In genomic region chr6:78757619-78758018, GRCm38 (mm10) we compare ENCODE assay signal across 17 mouse cellular contexts.
DNase-seq lines count a peak whose midpoint lies in the region; TF ChIP-seq lines count a peak whose summit lies in the region.
"Had no signal": no experiment of that assay in that cellular context is flagged by ENCODE, and none has a peak within 500 bp of the region (broad histone marks: within the 10 kb centered on the region; RNA-seq: fewer than 3 reads in every experiment).

No protein-coding gene starts in this region.

- no peaks in the 10 kb centered on the region for H3K27me3 ChIP-seq in limb, embryonic 10.5 days (ENCODE audit: low read depth, poor library complexity, severe bottlenecking)
- H3K27me3 ChIP-seq: heart, embryonic 15.5 days; liver, embryonic 13.5 days; megakaryocyte, embryonic 14.5 days had no signal

- DNase-seq in kidney, postnatal 10 days: peak; percentile 5
- no peak for DNase-seq in kidney, postnatal 14 days
- DNase-seq in thymus, postnatal 4 days: peak; percentile 5
- no peak for DNase-seq in thymus, postnatal 10 days (ENCODE audit: low spot score in 2 of 2)
- DNase-seq in brain, embryonic 14.5 days (ENCODE audit: low read depth): no peak
- no peak for DNase-seq in layer of hippocampus, adult 11-12 months (ENCODE audit: low spot score)
- DNase-seq in limb, embryonic 10.5 days (ENCODE audit: low spot score): no peak
- DNase-seq: adrenal gland, postnatal 25 days; cerebellum, adult 9-11 months; heart, adult 11 months; left cerebral cortex, postnatal 4 days; liver, embryonic 13.5 days; lung, postnatal 10 days; right cerebral cortex, postnatal 25 days had no signal

- no peak for TF ChIP-seq POLR2A in brain, embryonic 14.5 days (IDR thresholded peaks at IDR 0.05; ENCODE audit: borderline replicate concordance, extremely low read depth, insufficient read depth, insufficient read length, poor library complexity, severe bottlenecking)

- no peak overlapping the region for H3K4me3 ChIP-seq in limb, embryonic 10.5 days
- H3K4me3 ChIP-seq: heart, embryonic 15.5 days; hindbrain, embryonic 10.5 days; liver, embryonic 13.5 days; megakaryocyte, embryonic 14.5 days had no signal

- TF ChIP-seq CTCF in brain, embryonic 14.5 days (IDR thresholded peaks at IDR 0.05; ENCODE audit: borderline replicate concordance, extremely low read depth, insufficient read depth, insufficient read length): peak; percentile 3; the same call in 1 of the 2 replicates

- H3K4me1 ChIP-seq in limb, embryonic 10.5 days: no peaks in the 10 kb centered on the region
- H3K4me1 ChIP-seq: heart, embryonic 15.5 days; hindbrain, embryonic 10.5 days; liver, embryonic 13.5 days; megakaryocyte, embryonic 14.5 days had no signal

- H3K9me3 ChIP-seq in limb, embryonic 10.5 days (replicated peaks): no peaks in the 10 kb centered on the region
- H3K9me3 ChIP-seq: heart, embryonic 15.5 days; hindbrain, embryonic 10.5 days; liver, embryonic 13.5 days; megakaryocyte, embryonic 14.5 days had no signal

- 91% methylated on average over 3 of the region's 3 CpGs for WGBS in limb, embryonic 10.5 days

- H3K36me3 ChIP-seq in limb, embryonic 10.5 days: no peaks in the 10 kb centered on the region
- H3K36me3 ChIP-seq: heart, embryonic 15.5 days; hindbrain, embryonic 10.5 days; liver, embryonic 13.5 days had no signal

- no peak overlapping the region for H3K27ac ChIP-seq in limb, embryonic 10.5 days
- H3K27ac ChIP-seq: heart, embryonic 15.5 days; hindbrain, embryonic 10.5 days; liver, embryonic 13.5 days had no signal

Comparison
In these comparisons a context has a peak if more than half of its experiments do, and no peak if none do; other contexts are left out.
1. DNase-seq: peak in kidney, postnatal 10 days (single experiment) and thymus, postnatal 4 days (single experiment); none in kidney, postnatal 14 days (single experiment), thymus, postnatal 10 days (0 of 2), brain, embryonic 14.5 days (single experiment), layer of hippocampus, adult 11-12 months (single experiment) and limb, embryonic 10.5 days (single experiment).